Mouse (Mus musculus): ENCODE data around the gene Csnk1g2. TPM values are rescaled to one million over a fixed set of nuclear protein-coding genes. Genes with fewer than 3 reads are reported as not detected.

The Csnk1g2 gene
- polyA plus RNA-seq, 1 experiment from 2014 or later = 86.9 TPM

- WGBS = 30% methylated on average over 8 of the region's 8 CpGs
- Histone ChIP-seq H3K36me3 (ENCODE audit: control insufficient read depth, insufficient read depth, low read length) (peaks cover 4% of the 10 kb centered on the region), H3K9me3 (ENCODE audit: control insufficient read depth, low read length) (no peaks in the 10 kb centered on the region), H3K4me3 (ENCODE audit: low read depth, low read length) (no peak overlapping the region), H3K4me2 (no peak overlapping the region), H3K27ac (ENCODE audit: low read depth, low read length) (no peak overlapping the region), H3K4me1 (ENCODE audit: control insufficient read depth, insufficient read depth, low read length) (peaks cover 20% of the 10 kb centered on the region), H3K27me3 (ENCODE audit: control insufficient read depth, insufficient read depth, low read length) (no peaks in the 10 kb centered on the region), H3K9ac (ENCODE audit: low read length) (no peak overlapping the region)
- DNase-seq (ENCODE audit: low spot score, missing footprints) (no peak), ATAC-seq (ENCODE audit: low FRiP score) (no peak)
Measured at GRCm38 (mm10) chr10:80619465-80620244, 3.0 kb upstream of the Csnk1g2 start.

GRCm38 (mm10) chr10:80620365-80620764, 2.3 kb upstream of the Csnk1g2 start:
- no peaks in the 10 kb centered on the region for H3K9me3 ChIP-seq (ENCODE audit: control insufficient read depth, low read length)
- no peak overlapping the region for H3K4me2 ChIP-seq
- WGBS = 84% methylated on average over 9 of the region's 9 CpGs
- H3K36me3 ChIP-seq (ENCODE audit: control insufficient read depth, insufficient read depth, low read length) = peaks cover 3% of the 10 kb centered on the region; the same call in 1 of the 2 replicates
- no peak overlapping the region for H3K4me3 ChIP-seq (ENCODE audit: low read depth, low read length)
- H3K27ac ChIP-seq (ENCODE audit: low read depth, low read length) = no peak overlapping the region
- peaks cover 20% of the 10 kb centered on the region for H3K4me1 ChIP-seq (ENCODE audit: control insufficient read depth, insufficient read depth, low read length)
- ATAC-seq (ENCODE audit: low FRiP score) = no peak
- no peaks in the 10 kb centered on the region for H3K27me3 ChIP-seq (ENCODE audit: control insufficient read depth, insufficient read depth, low read length)
- no peak overlapping the region for H3K9ac ChIP-seq (ENCODE audit: low read length)
- no peak for DNase-seq (ENCODE audit: low spot score, missing footprints)

DNA sequence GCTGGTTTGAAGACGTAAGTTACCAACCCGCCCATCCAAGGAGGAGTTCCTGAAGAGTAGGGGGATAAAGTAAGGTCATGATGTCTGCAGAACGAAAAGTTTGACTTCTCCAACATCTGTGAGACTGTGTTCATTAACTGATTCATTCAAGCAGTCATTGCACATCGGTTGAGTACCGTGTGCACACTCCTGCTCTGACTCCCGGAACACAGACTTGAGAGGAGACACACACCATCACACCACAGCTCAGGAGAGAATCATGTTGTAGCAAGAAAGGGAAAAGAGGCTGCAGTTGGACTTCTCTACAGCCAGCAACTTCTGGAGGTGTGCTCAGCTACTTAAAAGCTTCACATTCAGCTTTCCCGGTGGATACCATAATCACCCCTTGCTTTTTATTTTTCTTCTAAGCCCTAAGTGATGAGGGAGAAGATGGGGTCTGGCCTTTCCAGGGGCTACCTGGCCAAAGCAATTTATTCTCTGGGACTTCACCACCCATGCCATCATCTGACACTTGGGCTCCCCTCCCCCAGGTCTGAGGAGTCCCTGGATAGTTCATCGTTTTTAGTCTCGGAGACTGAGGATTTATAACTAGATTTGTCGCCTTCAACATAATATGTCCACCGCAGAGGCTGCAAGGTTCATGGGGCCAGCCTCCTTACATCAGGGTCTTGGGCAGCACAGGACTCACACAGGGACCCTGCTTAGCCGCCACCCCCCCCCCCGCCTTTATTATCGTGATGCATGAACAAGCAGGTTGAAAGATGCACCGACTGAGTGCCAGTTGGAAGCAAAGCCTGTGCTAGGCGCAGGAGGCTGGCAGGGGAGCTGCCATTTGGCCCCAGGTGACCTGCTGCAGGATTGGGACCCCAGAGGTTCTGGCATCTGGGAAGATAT, 1.6 kb upstream of the Csnk1g2 start:
- 58% methylated on average over 16 of the region's 16 CpGs for WGBS
- peak overlapping the region; percentile 90 for H3K4me3 ChIP-seq (ENCODE audit: low read depth, low read length)
- peak overlapping the region; percentile 59 for H3K9ac ChIP-seq (ENCODE audit: low read length)
- DNase-seq (ENCODE audit: low spot score, missing footprints) (no peak), ATAC-seq (ENCODE audit: low FRiP score) (no peak)
- H3K4me2 ChIP-seq = peak overlapping the region; percentile 72
- H3K36me3 ChIP-seq (ENCODE audit: control insufficient read depth, insufficient read depth, low read length) = no peaks in the 10 kb centered on the region
- no peaks in the 10 kb centered on the region for H3K27me3 ChIP-seq (ENCODE audit: control insufficient read depth, insufficient read depth, low read length)
- H3K27ac ChIP-seq (ENCODE audit: low read depth, low read length) = peak overlapping the region; percentile 93
- H3K4me1 ChIP-seq (ENCODE audit: control insufficient read depth, insufficient read depth, low read length) = peaks cover 20% of the 10 kb centered on the region
- H3K9me3 ChIP-seq (ENCODE audit: control insufficient read depth, low read length) = no peaks in the 10 kb centered on the region

DNA sequence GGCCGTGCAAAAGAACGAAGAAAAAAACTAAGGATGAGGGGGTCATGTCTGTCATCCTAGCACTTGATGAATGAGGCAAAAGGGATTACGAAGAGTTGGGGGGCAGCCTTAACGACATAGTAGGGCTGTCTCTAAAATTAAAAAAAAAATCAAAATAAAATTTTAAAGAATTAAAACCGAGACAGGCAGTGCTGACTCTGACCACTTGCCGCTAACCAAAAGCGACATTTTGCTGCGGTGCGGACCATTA, 1.0 kb upstream of the Csnk1g2 start:
- peak overlapping the region; percentile 93 for H3K27ac ChIP-seq (ENCODE audit: low read depth, low read length)
- H3K4me1 ChIP-seq (ENCODE audit: control insufficient read depth, insufficient read depth, low read length) = peaks cover 20% of the 10 kb centered on the region
- peak overlapping the region; percentile 59 for H3K9ac ChIP-seq (ENCODE audit: low read length)
- peak overlapping the region; percentile 72 for H3K4me2 ChIP-seq
- no peaks in the 10 kb centered on the region for H3K36me3 ChIP-seq (ENCODE audit: control insufficient read depth, insufficient read depth, low read length)
- no peaks in the 10 kb centered on the region for H3K27me3 ChIP-seq (ENCODE audit: control insufficient read depth, insufficient read depth, low read length)
- WGBS = 5% methylated on average over 9 of the region's 9 CpGs
- H3K9me3 ChIP-seq (ENCODE audit: control insufficient read depth, low read length) = no peaks in the 10 kb centered on the region
- ATAC-seq (ENCODE audit: low FRiP score) = peak; percentile 0; the same call in 1 of the 2 replicates
- DNase-seq (ENCODE audit: low spot score, missing footprints) = peak; percentile 85
- peak overlapping the region; percentile 90 for H3K4me3 ChIP-seq (ENCODE audit: low read depth, low read length)

DNA sequence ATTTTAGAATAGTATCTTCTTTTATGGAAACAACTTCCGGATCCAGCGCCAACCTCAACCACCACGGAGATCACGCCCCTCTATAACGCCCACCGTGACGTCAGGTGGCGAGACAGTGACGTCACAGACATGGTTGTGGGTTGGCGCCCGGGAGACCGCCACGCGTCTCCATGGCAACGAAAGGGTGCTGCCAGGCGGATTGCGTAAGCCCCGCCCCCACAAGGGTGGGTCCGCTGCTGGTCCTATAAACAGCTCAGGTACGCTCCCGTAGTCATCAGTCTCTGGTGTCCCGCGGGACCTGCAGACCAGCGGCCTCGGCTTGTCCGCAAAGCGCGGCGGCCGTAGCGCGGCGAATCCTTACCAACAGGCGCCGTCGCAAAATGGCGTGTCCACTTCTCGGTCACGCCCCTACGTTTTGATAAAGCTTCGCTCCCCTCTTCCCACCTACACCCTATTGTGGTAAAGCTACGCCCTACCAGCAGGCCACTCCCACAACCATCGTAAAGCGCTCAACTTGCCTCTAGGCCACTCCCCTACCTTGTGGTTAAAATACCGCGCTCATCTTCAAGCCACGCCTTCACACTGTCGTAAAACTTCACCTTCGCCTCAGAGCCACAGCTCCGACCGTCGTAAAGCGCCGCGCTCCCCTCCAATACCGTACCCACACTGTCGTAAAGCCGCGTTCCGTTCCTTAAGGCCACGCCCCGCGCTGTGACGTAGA, 538 bp upstream of the Csnk1g2 start:
- WGBS = 0% methylated on average over 64 of the region's 64 CpGs

GRCm38 (mm10) chr10:80623457-80624191, 986 bp downstream of the Csnk1g2 start:
- H3K4me2 ChIP-seq = peak overlapping the region; percentile 98
- no peaks in the 10 kb centered on the region for H3K27me3 ChIP-seq (ENCODE audit: control insufficient read depth, insufficient read depth, low read length)
- peaks cover 25% of the 10 kb centered on the region for H3K4me1 ChIP-seq (ENCODE audit: control insufficient read depth, insufficient read depth, low read length)
- ATAC-seq (ENCODE audit: low FRiP score) (no peak), DNase-seq (ENCODE audit: low spot score, missing footprints) (peak; percentile 92)
- H3K9me3 ChIP-seq (ENCODE audit: control insufficient read depth, low read length) = no peaks in the 10 kb centered on the region
- H3K27ac ChIP-seq (ENCODE audit: low read depth, low read length) = peak overlapping the region; percentile 57
- no peaks in the 10 kb centered on the region for H3K36me3 ChIP-seq (ENCODE audit: control insufficient read depth, insufficient read depth, low read length)
- H3K4me3 ChIP-seq (ENCODE audit: low read depth, low read length) = peak overlapping the region; percentile 90
- 18% methylated on average over 15 of the region's 15 CpGs for WGBS
- H3K9ac ChIP-seq (ENCODE audit: low read length) = peak overlapping the region; percentile 90

More for the DNA sequence above, 538 bp upstream of the Csnk1g2 start:
- Histone ChIP-seq H3K36me3 (ENCODE audit: control insufficient read depth, insufficient read depth, low read length) (no peaks in the 10 kb centered on the region), H3K9me3 (ENCODE audit: control insufficient read depth, low read length) (no peaks in the 10 kb centered on the region), H3K9ac (ENCODE audit: low read length) (peak overlapping the region; percentile 90), H3K4me3 (ENCODE audit: low read depth, low read length) (peak overlapping the region; percentile 90), H3K4me2 (peak overlapping the region; percentile 98), H3K4me1 (ENCODE audit: control insufficient read depth, insufficient read depth, low read length) (peaks cover 20% of the 10 kb centered on the region), H3K27ac (ENCODE audit: low read depth, low read length) (peak overlapping the region; percentile 93), H3K27me3 (ENCODE audit: control insufficient read depth, insufficient read depth, low read length) (no peaks in the 10 kb centered on the region)
- peak; percentile 100 for DNase-seq (ENCODE audit: low spot score, missing footprints)
- peak; percentile 96 for ATAC-seq (ENCODE audit: low FRiP score)

- Histone ChIP-seq H3K27me3 (ENCODE audit: control insufficient read depth, insufficient read depth, low read length) (no peaks in the 10 kb centered on the region), H3K4me3 (ENCODE audit: low read depth, low read length) (no peak overlapping the region), H3K9me3 (ENCODE audit: control insufficient read depth, low read length) (no peaks in the 10 kb centered on the region), H3K4me1 (ENCODE audit: control insufficient read depth, insufficient read depth, low read length) (peaks cover 25% of the 10 kb centered on the region), H3K27ac (ENCODE audit: low read depth, low read length) (no peak overlapping the region), H3K9ac (ENCODE audit: low read length) (no peak overlapping the region), H3K36me3 (ENCODE audit: control insufficient read depth, insufficient read depth, low read length) (no peaks in the 10 kb centered on the region), H3K4me2 (no peak overlapping the region)
- ATAC-seq (ENCODE audit: low FRiP score) = no peak
- no peak for DNase-seq (ENCODE audit: low spot score, missing footprints)
- 93% methylated on average over 4 of the region's 4 CpGs for WGBS
Measured at GRCm38 (mm10) chr10:80625764-80626163, 3.1 kb downstream of the Csnk1g2 start.

- no peak overlapping the region for H3K4me2 ChIP-seq
- no peak overlapping the region for H3K27ac ChIP-seq (ENCODE audit: low read depth, low read length)
- H3K9ac ChIP-seq (ENCODE audit: low read length) = 0 out of 2 replicates have a peak overlapping the region, but pooled peaks have one; percentile 12
- no peak overlapping the region for H3K4me3 ChIP-seq (ENCODE audit: low read depth, low read length)
- 70% methylated on average over 2 of the region's 2 CpGs for WGBS
- H3K9me3 ChIP-seq (ENCODE audit: control insufficient read depth, low read length) = no peaks in the 10 kb centered on the region
- no peaks in the 10 kb centered on the region for H3K36me3 ChIP-seq (ENCODE audit: control insufficient read depth, insufficient read depth, low read length)
- H3K27me3 ChIP-seq (ENCODE audit: control insufficient read depth, insufficient read depth, low read length) = no peaks in the 10 kb centered on the region
- no peak for DNase-seq (ENCODE audit: low spot score, missing footprints)
- H3K4me1 ChIP-seq (ENCODE audit: control insufficient read depth, insufficient read depth, low read length) = peaks cover 19% of the 10 kb centered on the region
- ATAC-seq (ENCODE audit: low FRiP score) = no peak
Measured at GRCm38 (mm10) chr10:80627685-80628084, 5.0 kb downstream of the Csnk1g2 start.
